Mouse (Mus musculus): ENCODE measurements at regions not wholly inside any gene's neighbourhood (a gene's known extent, or its start where the extent isn't known, plus 50 kb on each side); places are given as distances from the start of the nearest gene placed in this dataset.
"Not testable (repeated sequence)": the region's sequence is repeated elsewhere in the genome, so short reads cannot be mapped to it uniquely, and the experiment has no call there.

DNA sequence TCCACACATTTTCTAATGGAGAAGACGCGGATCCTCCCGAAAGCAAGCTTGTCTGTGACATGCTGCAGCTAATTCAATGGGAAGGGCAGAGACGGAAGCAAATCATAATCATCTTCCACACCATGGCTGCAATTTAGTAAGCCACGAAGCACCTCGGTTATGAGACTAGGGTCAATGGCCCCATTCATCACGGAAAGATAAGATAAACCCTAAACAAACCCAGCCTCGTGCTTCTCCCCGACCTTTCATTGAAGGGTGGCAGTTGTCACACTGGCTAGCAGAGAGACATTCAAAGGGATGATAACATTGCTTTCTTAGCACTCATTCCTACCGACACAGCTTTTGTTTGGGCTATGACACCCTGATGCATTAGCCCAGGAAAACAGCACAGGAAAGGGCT, 353.8 kb downstream of the Lrig3 start:
- no peak overlapping the region for H3K27ac ChIP-seq (replicated peaks)
- H3K9ac ChIP-seq (replicated peaks), result no peak overlapping the region
- H3K4me3 ChIP-seq (replicated peaks), result no peak overlapping the region
- no peaks in the 10 kb centered on the region for H3K36me3 ChIP-seq
- H3K4me1 ChIP-seq, result no peaks in the 10 kb centered on the region; the same call in 1 of the 2 replicates
- no peaks in the 10 kb centered on the region for H3K9me3 ChIP-seq (replicated peaks)
- WGBS, result 78% methylated on average over 10 of the region's 10 CpGs
- no peaks in the 10 kb centered on the region for H3K27me3 ChIP-seq (replicated peaks)
- ATAC-seq (ENCODE audit: low FRiP score), result no peak
- H3K4me2 ChIP-seq, result no peak overlapping the region

GRCm38 (mm10) chr10:126299962-126300361, 334.0 kb downstream of the Lrig3 start:
- Histone ChIP-seq H3K4me2 (no peak overlapping the region), H3K27ac (replicated peaks) (no peak overlapping the region), H3K9ac (replicated peaks) (no peak overlapping the region), H3K9me3 (replicated peaks) (no peaks in the 10 kb centered on the region), H3K36me3 (no peaks in the 10 kb centered on the region), H3K27me3 (replicated peaks) (no peaks in the 10 kb centered on the region), H3K4me3 (replicated peaks) (no peak overlapping the region), H3K4me1 (no peaks in the 10 kb centered on the region)
- WGBS, result 87% methylated on average over 1 of the region's 1 CpGs
- ATAC-seq (ENCODE audit: low FRiP score), result no peak

GRCm38 (mm10) chr10:126298211-126298610, 332.2 kb downstream of the Lrig3 start:
- 82% methylated on average over 6 of the region's 6 CpGs for WGBS

GRCm38 (mm10) chr10:126295853-126296252, 329.9 kb downstream of the Lrig3 start:
- Histone ChIP-seq H3K27ac (replicated peaks) (no peak overlapping the region), H3K36me3 (no peaks in the 10 kb centered on the region), H3K4me1 (no peaks in the 10 kb centered on the region), H3K9me3 (replicated peaks) (no peaks in the 10 kb centered on the region), H3K27me3 (replicated peaks) (no peaks in the 10 kb centered on the region), H3K4me3 (replicated peaks) (no peak overlapping the region), H3K9ac (replicated peaks) (no peak overlapping the region), H3K4me2 (no peak overlapping the region)
- WGBS, result 72% methylated on average over 7 of the region's 7 CpGs
- no peak for ATAC-seq (ENCODE audit: low FRiP score)

More at GRCm38 (mm10) chr10:126298211-126298610, 332.2 kb downstream of the Lrig3 start:
- Histone ChIP-seq H3K27ac (replicated peaks) (no peak overlapping the region), H3K36me3 (no peaks in the 10 kb centered on the region), H3K4me3 (replicated peaks) (no peak overlapping the region), H3K9me3 (replicated peaks) (no peaks in the 10 kb centered on the region), H3K4me2 (no peak overlapping the region), H3K4me1 (no peaks in the 10 kb centered on the region), H3K27me3 (replicated peaks) (no peaks in the 10 kb centered on the region), H3K9ac (replicated peaks) (no peak overlapping the region)
- no peak for ATAC-seq (ENCODE audit: low FRiP score)

GRCm38 (mm10) chr10:126291765-126292164, 325.8 kb downstream of the Lrig3 start:
- Histone ChIP-seq H3K4me3 (replicated peaks) (no peak overlapping the region), H3K36me3 (no peaks in the 10 kb centered on the region), H3K27ac (replicated peaks) (no peak overlapping the region), H3K9ac (replicated peaks) (no peak overlapping the region), H3K4me2 (no peak overlapping the region), H3K27me3 (replicated peaks) (no peaks in the 10 kb centered on the region), H3K9me3 (replicated peaks) (no peaks in the 10 kb centered on the region), H3K4me1 (no peaks in the 10 kb centered on the region)
- ATAC-seq (ENCODE audit: low FRiP score), result no peak

DNA sequence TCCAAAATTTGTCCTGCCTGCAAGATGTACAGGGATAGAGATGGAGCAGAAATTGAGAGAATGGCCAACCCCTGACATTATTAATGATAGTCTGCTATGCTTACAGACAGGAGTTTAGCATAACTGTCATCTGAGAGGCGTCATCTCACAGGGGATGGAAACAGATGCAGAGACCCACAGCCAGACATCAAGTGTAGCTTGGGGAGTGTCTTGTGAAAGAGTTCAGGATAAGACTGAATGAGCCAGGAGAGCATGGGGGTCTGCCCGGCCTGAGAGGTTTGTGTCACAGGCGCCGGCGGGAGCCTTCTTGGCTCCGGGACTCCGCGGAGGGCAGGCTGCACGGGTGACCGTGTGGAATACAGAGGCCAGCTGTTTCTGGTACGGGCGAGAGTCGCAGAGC, 319.1 kb downstream of the Lrig3 start:
- not testable (repeated sequence) for H3K27ac ChIP-seq (replicated peaks); H3K4me1 ChIP-seq; H3K36me3 ChIP-seq; H3K9ac ChIP-seq (replicated peaks); H3K9me3 ChIP-seq (replicated peaks); H3K4me3 ChIP-seq (replicated peaks); ATAC-seq (ENCODE audit: low FRiP score); H3K4me2 ChIP-seq; H3K27me3 ChIP-seq (replicated peaks)
- 98% methylated on average over 7 of the region's 13 CpGs for WGBS

- no peak overlapping the region for H3K27ac ChIP-seq (replicated peaks)
- no peaks in the 10 kb centered on the region for H3K27me3 ChIP-seq (replicated peaks)
- no peak overlapping the region for H3K9ac ChIP-seq (replicated peaks)
- no peak for ATAC-seq (ENCODE audit: low FRiP score)
- 94% methylated on average over 12 of the region's 12 CpGs for WGBS
- no peak overlapping the region for H3K4me3 ChIP-seq (replicated peaks)
- H3K4me1 ChIP-seq, result no peaks in the 10 kb centered on the region
- H3K4me2 ChIP-seq, result no peak overlapping the region
- no peaks in the 10 kb centered on the region for H3K9me3 ChIP-seq (replicated peaks)
- H3K36me3 ChIP-seq, result no peaks in the 10 kb centered on the region
Measured at GRCm38 (mm10) chr10:126270376-126270775, 304.4 kb downstream of the Lrig3 start.

GRCm38 (mm10) chr10:126267321-126267998, 301.5 kb downstream of the Lrig3 start:
- Histone ChIP-seq H3K9ac (replicated peaks) (no peak overlapping the region), H3K4me3 (replicated peaks) (no peak overlapping the region), H3K27me3 (replicated peaks) (no peaks in the 10 kb centered on the region), H3K36me3 (no peaks in the 10 kb centered on the region), H3K9me3 (replicated peaks) (no peaks in the 10 kb centered on the region), H3K4me2 (no peak overlapping the region), H3K27ac (replicated peaks) (no peak overlapping the region), H3K4me1 (no peaks in the 10 kb centered on the region)
- 91% methylated on average over 2 of the region's 2 CpGs for WGBS
- no peak for ATAC-seq (ENCODE audit: low FRiP score)

GRCm38 (mm10) chr10:126257171-126257570, 291.2 kb downstream of the Lrig3 start:
- no peaks in the 10 kb centered on the region for H3K27me3 ChIP-seq (replicated peaks)
- no peak overlapping the region for H3K4me3 ChIP-seq (replicated peaks)
- no peaks in the 10 kb centered on the region for H3K36me3 ChIP-seq
- H3K9ac ChIP-seq (replicated peaks), result no peak overlapping the region
- 0 out of 2 replicates have a peak, but pooled peaks cover 6% of the 10 kb centered on the region for H3K4me1 ChIP-seq
- H3K4me2 ChIP-seq, result no peak overlapping the region
- ATAC-seq (ENCODE audit: low FRiP score), result no peak
- WGBS, result 66% methylated on average over 8 of the region's 8 CpGs
- no peaks in the 10 kb centered on the region for H3K9me3 ChIP-seq (replicated peaks)
- no peak overlapping the region for H3K27ac ChIP-seq (replicated peaks)

- Histone ChIP-seq H3K9ac (replicated peaks) (no peak overlapping the region), H3K4me2 (no peak overlapping the region), H3K9me3 (replicated peaks) (no peaks in the 10 kb centered on the region), H3K36me3 (no peaks in the 10 kb centered on the region), H3K4me1 (0 out of 2 replicates have a peak, but pooled peaks cover 6% of the 10 kb centered on the region), H3K27me3 (replicated peaks) (no peaks in the 10 kb centered on the region), H3K27ac (replicated peaks) (no peak overlapping the region), H3K4me3 (replicated peaks) (no peak overlapping the region)
- no peak for ATAC-seq (ENCODE audit: low FRiP score)
- 92% methylated on average over 4 of the region's 4 CpGs for WGBS
Measured at GRCm38 (mm10) chr10:126254198-126254597, 288.2 kb downstream of the Lrig3 start.

- Histone ChIP-seq H3K4me2 (peak overlapping the region; percentile 20; the same call in 1 of the 2 replicates), H3K27me3 (replicated peaks) (no peaks in the 10 kb centered on the region), H3K9ac (replicated peaks) (no peak overlapping the region), H3K4me1 (no peaks in the 10 kb centered on the region; the same call in 1 of the 2 replicates), H3K4me3 (replicated peaks) (no peak overlapping the region), H3K27ac (replicated peaks) (no peak overlapping the region), H3K36me3 (no peaks in the 10 kb centered on the region), H3K9me3 (replicated peaks) (no peaks in the 10 kb centered on the region)
- no peak for ATAC-seq (ENCODE audit: low FRiP score)
- 51% methylated on average over 12 of the region's 12 CpGs for WGBS
Measured at GRCm38 (mm10) chr10:126249176-126249575, 283.2 kb downstream of the Lrig3 start.

DNA sequence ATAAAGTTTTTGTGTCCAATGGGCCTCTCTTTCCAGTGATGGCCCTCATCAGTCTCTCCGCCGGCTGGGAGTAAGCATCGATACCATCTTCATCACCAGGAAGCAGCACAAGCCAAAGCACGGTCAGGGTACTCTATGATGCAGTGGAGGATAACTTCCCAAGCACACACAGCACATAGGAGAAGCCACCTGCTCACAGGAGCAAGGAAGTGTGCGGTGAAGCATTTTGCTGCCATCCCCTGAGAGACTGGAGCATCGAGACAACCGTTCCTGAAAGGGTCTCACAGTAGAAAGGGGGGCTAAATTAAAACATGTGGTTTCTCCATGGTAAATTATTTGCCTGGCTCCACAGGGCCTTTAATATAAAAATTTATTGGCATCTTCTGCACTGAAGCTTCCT, 277.1 kb downstream of the Lrig3 start:
- no peaks in the 10 kb centered on the region for H3K4me1 ChIP-seq
- H3K36me3 ChIP-seq, result no peaks in the 10 kb centered on the region
- no peaks in the 10 kb centered on the region for H3K9me3 ChIP-seq (replicated peaks)
- H3K27ac ChIP-seq (replicated peaks), result no peak overlapping the region
- no peak for ATAC-seq (ENCODE audit: low FRiP score)
- WGBS, result 75% methylated on average over 7 of the region's 7 CpGs
- no peak overlapping the region for H3K9ac ChIP-seq (replicated peaks)
- no peak overlapping the region for H3K4me2 ChIP-seq
- H3K4me3 ChIP-seq (replicated peaks), result no peak overlapping the region
- no peaks in the 10 kb centered on the region for H3K27me3 ChIP-seq (replicated peaks)

Measured in neural tube, embryonic 15.5 days (tissue).